Comparison of ENCODE assay signal across 8 mouse cellular contexts in the genomic region with DNA sequence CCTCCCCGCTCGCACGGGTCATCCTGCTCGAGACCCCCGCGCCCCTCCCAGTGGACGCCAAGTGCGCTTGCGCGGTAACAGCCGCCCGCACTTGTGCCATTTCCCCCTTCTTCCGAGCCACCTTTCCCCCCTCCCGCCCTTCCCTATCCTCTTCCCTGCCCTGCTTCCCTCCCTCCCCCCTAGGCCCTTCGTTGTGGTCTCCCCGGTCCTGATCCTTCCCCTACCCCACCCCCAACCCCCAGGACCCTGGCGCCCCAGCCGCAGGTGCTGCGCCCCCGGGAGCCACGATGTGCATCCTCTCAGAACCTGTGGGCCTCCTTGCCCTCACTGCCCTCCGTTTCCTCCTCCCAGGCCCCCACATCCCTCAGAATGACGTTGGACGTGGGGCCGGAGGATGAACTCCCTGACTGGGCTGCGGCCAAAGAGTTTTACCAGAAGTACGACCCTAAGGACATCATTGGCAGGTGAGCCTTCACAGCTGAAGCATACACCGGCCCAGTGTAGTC. TPM values are rescaled to one million over a fixed set of nuclear protein-coding genes. Genes with fewer than 3 reads are reported as not detected.
DNase-seq lines count a peak whose midpoint lies in the region; ATAC-seq and TF ChIP-seq lines count a peak whose summit lies in the region.

No protein-coding gene starts in this region.

- peak; percentile 47 for ATAC-seq in heart, embryonic 15.5 days (replicated peaks; ENCODE audit: insufficient number of reproducible peaks, insufficient read depth, low FRiP score, low read depth)
- peak; percentile 37 for ATAC-seq in liver, embryonic 15.5 days (ENCODE audit: insufficient read depth)

- no peaks in the 10 kb centered on the region for H3K27me3 ChIP-seq in testis, adult 2 months (ENCODE audit: control insufficient read depth, insufficient read depth, low read length)
- H3K27me3 ChIP-seq in heart, embryonic 15.5 days, result no peaks in the 10 kb centered on the region
- H3K27me3 ChIP-seq in liver, embryonic 15.5 days, result no peaks in the 10 kb centered on the region

- peak; percentile 64 for DNase-seq in cerebellum, adult 11-12 months
- no peak for DNase-seq in cerebellum, adult 11 months
- no peak for DNase-seq in testis, postnatal 10 days (ENCODE audit: low spot score)
- DNase-seq in ovary, postnatal 14 days (ENCODE audit: low spot score), result no peak
- DNase-seq in left cerebral cortex, adult 9 months (ENCODE audit: low spot score in 2 of 2), result no peak

- no peaks in the 10 kb centered on the region for H3K9me3 ChIP-seq in heart, embryonic 15.5 days (replicated peaks)
- no peaks in the 10 kb centered on the region for H3K9me3 ChIP-seq in liver, embryonic 15.5 days (replicated peaks)

- TF ChIP-seq POLR2A in testis, adult 2 months (IDR thresholded peaks at IDR 0.05; ENCODE audit: control insufficient read depth, low read depth, low read length), result peak; percentile 42; the same call in 1 of the 2 replicates

- TF ChIP-seq CTCF in testis, adult 2 months (IDR thresholded peaks at IDR 0.05; ENCODE audit: control insufficient read depth, insufficient read depth, insufficient replicate concordance, low read depth, low read length), result no peak

- H3K4me2 ChIP-seq in heart, embryonic 15.5 days, result peak overlapping the region; percentile 85
- peak overlapping the region; percentile 92 for H3K4me2 ChIP-seq in liver, embryonic 15.5 days

- H3K27ac ChIP-seq in testis, adult 2 months (ENCODE audit: control insufficient read depth, insufficient read depth, low read depth, low read length), result peak overlapping the region; percentile 87
- peak overlapping the region; percentile 78 for H3K27ac ChIP-seq in heart, embryonic 15.5 days
- peak overlapping the region; percentile 76 for H3K27ac ChIP-seq in liver, embryonic 15.5 days (replicated peaks)

- peak overlapping the region; percentile 88 for H3K4me3 ChIP-seq in testis, adult 2 months (ENCODE audit: control insufficient read depth, low read depth, low read length)
- H3K4me3 ChIP-seq in heart, embryonic 15.5 days, result peak overlapping the region; percentile 79
- peak overlapping the region; percentile 86 for H3K4me3 ChIP-seq in liver, embryonic 15.5 days (replicated peaks)

- under 1% methylated on average over 25 of the region's 28 CpGs for WGBS in heart, embryonic 15.5 days
- 0% methylated on average over 23 of the region's 28 CpGs for WGBS in liver, embryonic 15.5 days (ENCODE audit: insufficient replicate concordance)

- H3K9ac ChIP-seq in heart, embryonic 15.5 days, result peak overlapping the region; percentile 77
- H3K9ac ChIP-seq in liver, embryonic 15.5 days, result peak overlapping the region; percentile 88

- no peaks in the 10 kb centered on the region; the same call in 1 of the 2 replicates for H3K36me3 ChIP-seq in testis, adult 2 months (ENCODE audit: control insufficient read depth, insufficient read depth, low read length)
- H3K36me3 ChIP-seq in heart, embryonic 15.5 days, result peaks cover 24% of the 10 kb centered on the region
- peaks cover 22% of the 10 kb centered on the region for H3K36me3 ChIP-seq in liver, embryonic 15.5 days (replicated peaks)

- peaks cover 3% of the 10 kb centered on the region for H3K4me1 ChIP-seq in testis, adult 2 months (ENCODE audit: control insufficient read depth, insufficient read depth, low read length)
- peaks cover 22% of the 10 kb centered on the region for H3K4me1 ChIP-seq in heart, embryonic 15.5 days (replicated peaks)
- peaks cover 28% of the 10 kb centered on the region for H3K4me1 ChIP-seq in liver, embryonic 15.5 days (replicated peaks)

RNA-seq across cellular contexts. Expression of a gene that starts 0.4 kb away (rescaled TPM):
- 1,776 and 1,820 TPM in 2 replicates for polyA plus RNA-seq in testis, adult 2 months (2012; rRNA removed)
- 27.5 and 36.5 TPM in 2 replicates for polyA plus RNA-seq in heart, embryonic 15.5 days (2015; fragmentation: Nextera tagmentation; extraction: Ambion mirVana)
- 20.0 and 24.6 TPM in 2 replicates for polyA plus RNA-seq in liver, embryonic 15.5 days (2015; fragmentation: Nextera tagmentation; extraction: Ambion mirVana)

RNA-seq across cellular contexts. Expression of a gene that starts 12.4 kb away (rescaled TPM):
- 4.3 and 4.5 TPM in 2 replicates for polyA plus RNA-seq in testis, adult 2 months (2012; rRNA removed)
- 2.9 and 4.1 TPM in 2 replicates for polyA plus RNA-seq in heart, embryonic 15.5 days (2015; fragmentation: Nextera tagmentation; extraction: Ambion mirVana)
- polyA plus RNA-seq in liver, embryonic 15.5 days (2015; fragmentation: Nextera tagmentation; extraction: Ambion mirVana), result 2.6 and 2.7 TPM in 2 replicates

RNA-seq across cellular contexts. Expression of a gene that starts 14.8 kb away (rescaled TPM):
- 200 and 220 TPM in 2 replicates for polyA plus RNA-seq in testis, adult 2 months (2012; rRNA removed)
- 10.6 and 12.6 TPM in 2 replicates for polyA plus RNA-seq in heart, embryonic 15.5 days (2015; fragmentation: Nextera tagmentation; extraction: Ambion mirVana)
- 6.4 and 8.3 TPM in 2 replicates for polyA plus RNA-seq in liver, embryonic 15.5 days (2015; fragmentation: Nextera tagmentation; extraction: Ambion mirVana)

RNA-seq across cellular contexts. Expression of a gene that starts 15.0 kb away (rescaled TPM):
- 56.5 and 63.5 TPM in 2 replicates for polyA plus RNA-seq in testis, adult 2 months (2012; rRNA removed)
- polyA plus RNA-seq in heart, embryonic 15.5 days (2015; fragmentation: Nextera tagmentation; extraction: Ambion mirVana), result 27.9 and 32.3 TPM in 2 replicates
- 18.3 and 19.5 TPM in 2 replicates for polyA plus RNA-seq in liver, embryonic 15.5 days (2015; fragmentation: Nextera tagmentation; extraction: Ambion mirVana)

RNA-seq across cellular contexts. Expression of a gene that starts 42.0 kb away (rescaled TPM):
- 10.4 and 14.9 TPM in 2 replicates for polyA plus RNA-seq in testis, adult 2 months (2012; rRNA removed)
- 7.8 and 10.5 TPM in 2 replicates for polyA plus RNA-seq in heart, embryonic 15.5 days (2015; fragmentation: Nextera tagmentation; extraction: Ambion mirVana)
- 1.2 and 1.6 TPM in 2 replicates for polyA plus RNA-seq in liver, embryonic 15.5 days (2015; fragmentation: Nextera tagmentation; extraction: Ambion mirVana)

Comparison
In these comparisons a context has a peak if more than half of its experiments do, and no peak if none do; other contexts are left out.
1. RNA of a gene that starts 0.4 kb away (polyA plus RNA-seq): 1,776 to 1,820 TPM in testis, adult 2 months; 27.5 to 36.5 TPM in heart, embryonic 15.5 days and 20.0 to 24.6 TPM in liver, embryonic 15.5 days; every median in the first group is over 10 times any median in the second.
2. RNA of a gene that starts 14.8 kb away (polyA plus RNA-seq): 200 to 220 TPM in testis, adult 2 months; 10.6 to 12.6 TPM in heart, embryonic 15.5 days and 6.4 to 8.3 TPM in liver, embryonic 15.5 days; every median in the first group is over 10 times any median in the second.
3. Peak in every context shown above with its lines, with median percentiles within 50 percentile points of each other: H3K27ac ChIP-seq and H3K4me3 ChIP-seq.